Mouse (Mus musculus): ENCODE data around the gene Fam171a2.
A peak's percentile ranks its signal among the peaks of the same experiment; 100 is the strongest.

Fam171a2 gene

GRCm38 (mm10) chr11:102447497-102447896, at the start of gene Fam171a2:
Fam171a2 (minus strand) TSS chr11:102447682.
- DNase-seq (ENCODE audit: low read depth, low spot score), result peak; percentile 89

- no peak for DNase-seq (ENCODE audit: low read depth, low spot score)
Measured at GRCm38 (mm10) chr11:102496732-102497131, 49.2 kb upstream of the Fam171a2 start.

- no peak for DNase-seq (ENCODE audit: low read depth, low spot score)
Measured at GRCm38 (mm10) chr11:102496206-102496605, 48.7 kb upstream of the Fam171a2 start.

GRCm38 (mm10) chr11:102495742-102496141, 48.3 kb upstream of the Fam171a2 start:
- DNase-seq (ENCODE audit: low read depth, low spot score), result no peak

GRCm38 (mm10) chr11:102495114-102495513, 47.6 kb upstream of the Fam171a2 start:
- no peak for DNase-seq (ENCODE audit: low read depth, low spot score)

GRCm38 (mm10) chr11:102494063-102494650, 46.7 kb upstream of the Fam171a2 start:
- no peak for DNase-seq (ENCODE audit: low read depth, low spot score)

- no peak for DNase-seq (ENCODE audit: low read depth, low spot score)
Measured at GRCm38 (mm10) chr11:102493241-102493640, 45.8 kb upstream of the Fam171a2 start.

- no peak for DNase-seq (ENCODE audit: low read depth, low spot score)
Measured at GRCm38 (mm10) chr11:102487901-102488300, 40.4 kb upstream of the Fam171a2 start.

GRCm38 (mm10) chr11:102486733-102487386, 39.4 kb upstream of the Fam171a2 start:
- peak; percentile 83 for DNase-seq (ENCODE audit: low read depth, low spot score)

GRCm38 (mm10) chr11:102481779-102482178, 34.3 kb upstream of the Fam171a2 start:
- DNase-seq (ENCODE audit: low read depth, low spot score), result no peak

GRCm38 (mm10) chr11:102480897-102481296, 33.4 kb upstream of the Fam171a2 start:
- no peak for DNase-seq (ENCODE audit: low read depth, low spot score)

GRCm38 (mm10) chr11:102480111-102480510, 32.6 kb upstream of the Fam171a2 start:
- no peak for DNase-seq (ENCODE audit: low read depth, low spot score)

GRCm38 (mm10) chr11:102479581-102479980, 32.1 kb upstream of the Fam171a2 start:
- DNase-seq (ENCODE audit: low read depth, low spot score), result no peak

- no peak for DNase-seq (ENCODE audit: low read depth, low spot score)
Measured at GRCm38 (mm10) chr11:102478671-102479070, 31.2 kb upstream of the Fam171a2 start.

GRCm38 (mm10) chr11:102475027-102475426, 27.5 kb upstream of the Fam171a2 start:
- no peak for DNase-seq (ENCODE audit: low read depth, low spot score)

GRCm38 (mm10) chr11:102469648-102470357, 22.3 kb upstream of the Fam171a2 start, which contains the start of gene Itga2b:
Itga2b (minus strand) TSS chr11:102470122.
- no peak for DNase-seq (ENCODE audit: low read depth, low spot score)

GRCm38 (mm10) chr11:102467041-102467631, 19.7 kb upstream of the Fam171a2 start:
- peak; percentile 88 for DNase-seq (ENCODE audit: low read depth, low spot score)

GRCm38 (mm10) chr11:102465713-102466436, 18.4 kb upstream of the Fam171a2 start:
- DNase-seq (ENCODE audit: low read depth, low spot score), result peak; percentile 59

GRCm38 (mm10) chr11:102464901-102465300, 17.4 kb upstream of the Fam171a2 start:
- no peak for DNase-seq (ENCODE audit: low read depth, low spot score)

GRCm38 (mm10) chr11:102461764-102462163, 14.3 kb upstream of the Fam171a2 start:
- no peak for DNase-seq (ENCODE audit: low read depth, low spot score)

- no peak for DNase-seq (ENCODE audit: low read depth, low spot score)
Measured at GRCm38 (mm10) chr11:102460541-102460940, 13.1 kb upstream of the Fam171a2 start.

All from mesoderm, embryonic 11.5 days (tissue).